Mouse (Mus musculus): ENCODE measurements around the gene Mlh1. TPM values are rescaled to one million over a fixed set of nuclear protein-coding genes. Genes with fewer than 3 reads are reported as not detected.

Mlh1 gene
- polyA plus RNA-seq (2014; fragmentation: Nextera tagmentation; extraction: Ambion mirVana): 43.9 and 48.6 TPM in 2 replicates

DNA sequence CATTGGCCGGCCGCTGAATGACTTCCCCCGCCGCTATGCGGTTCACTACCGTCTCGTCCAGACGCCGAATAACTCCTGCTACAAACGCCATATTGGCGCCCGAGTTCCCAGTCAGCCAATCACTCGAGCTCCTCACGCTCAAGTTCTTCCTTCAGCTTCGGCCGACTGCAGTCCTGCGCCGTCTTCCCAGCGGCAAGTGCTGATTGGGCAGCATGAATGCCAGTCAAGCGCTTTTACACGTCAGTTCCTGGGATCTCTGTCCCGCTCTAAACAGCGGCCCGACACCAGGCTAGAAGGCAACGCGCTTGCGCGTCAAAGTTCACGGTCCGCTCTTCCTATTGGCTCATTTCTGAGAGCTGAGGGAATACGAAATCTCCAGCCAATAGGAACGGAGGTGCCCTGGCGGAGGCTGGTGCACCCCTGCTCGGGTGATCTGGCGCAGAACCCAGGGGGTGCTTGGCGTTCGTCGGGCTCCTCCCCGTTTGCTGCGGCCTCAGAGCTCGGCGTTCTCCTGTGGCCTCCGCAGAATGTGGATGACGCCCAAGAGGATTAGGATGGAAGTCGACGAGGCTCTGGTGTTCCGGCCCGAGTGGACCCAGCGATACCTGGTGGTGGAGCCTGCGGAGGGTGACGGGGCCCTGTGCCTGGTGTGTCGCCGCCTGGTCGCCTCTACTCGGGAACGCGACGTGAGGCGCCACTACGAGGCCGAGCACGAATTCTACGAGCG lies at the start of gene Mlh1, which contains the start of gene Epm2aip1:
Gene Mlh1 (minus strand): TSS at position 358 of the 727 bp plus-strand sequence.
Gene Epm2aip1 (plus strand): TSS at position 496 of the 727 bp plus-strand sequence.
- Histone ChIP-seq H3K9me3 (ENCODE audit: control insufficient read depth, low read length) (no peaks in the 10 kb centered on the region), H3K4me3 (ENCODE audit: low read depth, low read length) (peak within 1 kb of the TSS; percentile 85), H3K9ac (ENCODE audit: low read length) (peak within 1 kb of the TSS; percentile 87), H3K36me3 (ENCODE audit: control insufficient read depth, insufficient read depth, low read length) (no peaks in the 10 kb centered on the region), H3K27me3 (ENCODE audit: control insufficient read depth, insufficient read depth, low read length) (no peaks in the 10 kb centered on the region), H3K27ac (ENCODE audit: low read depth, low read length) (peak within 1 kb of the TSS; percentile 89), H3K4me2 (ENCODE audit: low read depth) (peak within 1 kb of the TSS; percentile 89), H3K4me1 (ENCODE audit: control insufficient read depth, insufficient read depth, low read length) (peaks cover 23% of the 10 kb centered on the region)
- peak; percentile 99 for ATAC-seq (ENCODE audit: insufficient read depth, low FRiP score, low TSS enrichment)
- under 1% methylated on average over 64 of the region's 64 CpGs for WGBS
- peak; percentile 98 for DNase-seq (ENCODE audit: low spot score)

DNA sequence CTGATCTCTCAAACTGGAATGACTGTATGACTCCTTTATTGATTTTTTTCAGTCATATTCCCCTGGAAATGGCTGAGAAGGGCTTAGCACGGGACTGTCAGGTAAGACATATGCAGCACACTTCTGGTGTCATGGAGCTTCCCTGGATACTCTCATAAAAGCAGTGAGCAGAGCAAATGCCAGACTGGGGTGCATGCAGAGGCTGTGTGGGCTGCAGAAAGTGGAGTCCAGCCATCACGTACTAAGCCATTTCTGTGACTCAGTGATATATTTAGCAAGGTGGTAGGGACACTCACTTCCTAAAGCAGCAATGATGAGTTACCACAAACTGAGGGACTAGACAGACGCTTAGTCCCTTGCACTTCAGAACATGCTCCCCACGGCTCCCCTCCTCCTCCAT lies 49.3 kb upstream of the Mlh1 start:
- 72% methylated on average over 4 of the region's 4 CpGs for WGBS
- Histone ChIP-seq H3K4me1 (ENCODE audit: control insufficient read depth, insufficient read depth, low read length) (no peaks in the 10 kb centered on the region), H3K9me3 (ENCODE audit: control insufficient read depth, low read length) (no peaks in the 10 kb centered on the region), H3K9ac (ENCODE audit: low read length) (no peak overlapping the region), H3K36me3 (ENCODE audit: control insufficient read depth, insufficient read depth, low read length) (no peaks in the 10 kb centered on the region), H3K4me2 (ENCODE audit: low read depth) (no peak overlapping the region), H3K27ac (ENCODE audit: low read depth, low read length) (no peak overlapping the region), H3K4me3 (ENCODE audit: low read depth, low read length) (no peak overlapping the region), H3K27me3 (ENCODE audit: control insufficient read depth, insufficient read depth, low read length) (no peaks in the 10 kb centered on the region)
- no peak for DNase-seq (ENCODE audit: low spot score)
- ATAC-seq (ENCODE audit: insufficient read depth, low FRiP score, low TSS enrichment): no peak

- peaks cover 38% of the 10 kb centered on the region for H3K27me3 ChIP-seq (ENCODE audit: control insufficient read depth, insufficient read depth, low read length)
- DNase-seq (ENCODE audit: low spot score): peak; percentile 47
- WGBS: 39% methylated on average over 5 of the region's 5 CpGs
Measured at GRCm38 (mm10) chr9:111314219-111314618, 42.6 kb upstream of the Mlh1 start.

GRCm38 (mm10) chr9:111313793-111314192 lies 42.2 kb upstream of the Mlh1 start:
- no peak for ATAC-seq (ENCODE audit: insufficient read depth, low FRiP score, low TSS enrichment)
- Histone ChIP-seq H3K36me3 (ENCODE audit: control insufficient read depth, insufficient read depth, low read length) (no peaks in the 10 kb centered on the region), H3K9ac (ENCODE audit: low read length) (no peak overlapping the region), H3K4me2 (ENCODE audit: low read depth) (no peak overlapping the region), H3K27me3 (ENCODE audit: control insufficient read depth, insufficient read depth, low read length) (peaks cover 38% of the 10 kb centered on the region), H3K27ac (ENCODE audit: low read depth, low read length) (no peak overlapping the region), H3K4me1 (ENCODE audit: control insufficient read depth, insufficient read depth, low read length) (peaks cover 8% of the 10 kb centered on the region; the same call in 1 of the 2 replicates), H3K9me3 (ENCODE audit: control insufficient read depth, low read length) (no peaks in the 10 kb centered on the region), H3K4me3 (ENCODE audit: low read depth, low read length) (no peak overlapping the region)
- WGBS: 18% methylated on average over 5 of the region's 5 CpGs
- DNase-seq (ENCODE audit: low spot score): no peak

More at GRCm38 (mm10) chr9:111314219-111314618, 42.6 kb upstream of the Mlh1 start:
- peaks cover 8% of the 10 kb centered on the region; the same call in 1 of the 2 replicates for H3K4me1 ChIP-seq (ENCODE audit: control insufficient read depth, insufficient read depth, low read length)
- no peaks in the 10 kb centered on the region for H3K9me3 ChIP-seq (ENCODE audit: control insufficient read depth, low read length)
- H3K4me3 ChIP-seq (ENCODE audit: low read depth, low read length): no peak overlapping the region
- no peaks in the 10 kb centered on the region for H3K36me3 ChIP-seq (ENCODE audit: control insufficient read depth, insufficient read depth, low read length)
- H3K4me2 ChIP-seq (ENCODE audit: low read depth): no peak overlapping the region
- ATAC-seq (ENCODE audit: insufficient read depth, low FRiP score, low TSS enrichment): no peak
- H3K9ac ChIP-seq (ENCODE audit: low read length): no peak overlapping the region
- H3K27ac ChIP-seq (ENCODE audit: low read depth, low read length): no peak overlapping the region

DNA sequence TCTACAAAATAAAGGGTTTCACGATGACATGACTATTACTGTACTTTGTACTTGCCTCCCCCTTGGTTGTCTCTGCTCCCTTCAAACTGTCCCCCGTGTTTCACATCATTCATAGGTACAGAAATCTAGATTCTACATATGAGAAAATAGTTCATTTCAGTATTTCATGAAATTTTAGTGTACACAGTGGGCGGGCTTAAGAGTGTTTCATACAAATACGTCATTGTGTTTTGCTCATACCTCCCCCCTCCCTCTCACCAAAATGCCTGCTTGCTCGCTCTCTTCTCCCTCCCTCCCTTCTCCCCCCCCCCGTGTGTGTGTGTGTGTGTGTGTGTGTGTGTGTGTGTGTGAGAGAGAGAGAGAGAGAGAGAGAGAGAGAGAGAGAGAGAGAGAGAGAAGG lies 41.7 kb upstream of the Mlh1 start:
- no peak overlapping the region for H3K4me3 ChIP-seq (ENCODE audit: low read depth, low read length)
- 14% methylated on average over 5 of the region's 6 CpGs for WGBS
- no peak overlapping the region for H3K27ac ChIP-seq (ENCODE audit: low read depth, low read length)
- DNase-seq (ENCODE audit: low spot score) (no peak), ATAC-seq (ENCODE audit: insufficient read depth, low FRiP score, low TSS enrichment) (no peak)
- no peaks in the 10 kb centered on the region for H3K9me3 ChIP-seq (ENCODE audit: control insufficient read depth, low read length)
- H3K4me1 ChIP-seq (ENCODE audit: control insufficient read depth, insufficient read depth, low read length): peaks cover 8% of the 10 kb centered on the region; the same call in 1 of the 2 replicates
- peaks cover 38% of the 10 kb centered on the region for H3K27me3 ChIP-seq (ENCODE audit: control insufficient read depth, insufficient read depth, low read length)
- H3K9ac ChIP-seq (ENCODE audit: low read length): no peak overlapping the region
- H3K36me3 ChIP-seq (ENCODE audit: control insufficient read depth, insufficient read depth, low read length): no peaks in the 10 kb centered on the region
- H3K4me2 ChIP-seq (ENCODE audit: low read depth): no peak overlapping the region

DNA sequence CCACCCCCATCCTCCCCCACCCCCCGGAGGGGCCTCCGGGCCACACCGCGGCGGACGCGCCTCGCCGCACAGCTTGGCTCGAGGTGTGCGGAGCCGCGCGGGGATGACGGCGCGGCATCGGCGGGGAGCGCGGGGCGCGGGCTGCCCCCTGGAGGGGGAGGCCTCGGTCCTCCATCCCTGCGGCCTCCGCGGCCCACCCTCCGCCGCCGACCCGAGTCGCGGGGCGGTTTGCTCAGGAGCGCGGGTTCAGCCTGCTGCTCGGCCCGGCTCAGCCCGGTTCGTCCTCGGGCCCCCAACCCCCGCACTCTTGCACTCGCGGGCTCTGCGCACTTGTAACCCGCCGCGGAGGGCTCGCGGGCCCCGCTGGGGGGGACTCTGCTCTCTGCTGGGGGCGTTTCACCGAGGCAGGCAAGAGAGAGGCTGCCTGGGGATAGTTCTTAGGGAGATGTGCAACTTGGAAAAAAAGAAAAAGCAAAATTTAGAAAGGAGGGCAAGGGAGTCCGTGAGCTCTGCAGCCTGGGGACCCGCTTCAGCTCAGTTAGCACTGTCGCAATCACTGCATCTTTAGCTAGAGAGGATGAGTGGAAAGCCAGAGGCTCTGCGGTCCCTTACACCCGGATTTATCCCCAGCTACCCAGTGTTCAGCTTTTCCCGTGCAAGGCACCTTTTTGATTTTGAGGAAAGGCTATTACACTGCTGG lies 41.0 kb upstream of the Mlh1 start:
- Histone ChIP-seq H3K27ac (ENCODE audit: low read depth, low read length) (no peak overlapping the region), H3K9me3 (ENCODE audit: control insufficient read depth, low read length) (no peaks in the 10 kb centered on the region), H3K4me3 (ENCODE audit: low read depth, low read length) (peak overlapping the region; percentile 49), H3K4me1 (ENCODE audit: control insufficient read depth, insufficient read depth, low read length) (peaks cover 8% of the 10 kb centered on the region; the same call in 1 of the 2 replicates), H3K4me2 (ENCODE audit: low read depth) (peak overlapping the region; percentile 83), H3K36me3 (ENCODE audit: control insufficient read depth, insufficient read depth, low read length) (no peaks in the 10 kb centered on the region), H3K27me3 (ENCODE audit: control insufficient read depth, insufficient read depth, low read length) (peaks cover 38% of the 10 kb centered on the region), H3K9ac (ENCODE audit: low read length) (peak overlapping the region; percentile 49)
- under 1% methylated on average over 38 of the region's 59 CpGs for WGBS
- peak; percentile 38 for DNase-seq (ENCODE audit: low spot score)
- peak; percentile 64; the same call in 1 of the 2 replicates for ATAC-seq (ENCODE audit: insufficient read depth, low FRiP score, low TSS enrichment)

DNA sequence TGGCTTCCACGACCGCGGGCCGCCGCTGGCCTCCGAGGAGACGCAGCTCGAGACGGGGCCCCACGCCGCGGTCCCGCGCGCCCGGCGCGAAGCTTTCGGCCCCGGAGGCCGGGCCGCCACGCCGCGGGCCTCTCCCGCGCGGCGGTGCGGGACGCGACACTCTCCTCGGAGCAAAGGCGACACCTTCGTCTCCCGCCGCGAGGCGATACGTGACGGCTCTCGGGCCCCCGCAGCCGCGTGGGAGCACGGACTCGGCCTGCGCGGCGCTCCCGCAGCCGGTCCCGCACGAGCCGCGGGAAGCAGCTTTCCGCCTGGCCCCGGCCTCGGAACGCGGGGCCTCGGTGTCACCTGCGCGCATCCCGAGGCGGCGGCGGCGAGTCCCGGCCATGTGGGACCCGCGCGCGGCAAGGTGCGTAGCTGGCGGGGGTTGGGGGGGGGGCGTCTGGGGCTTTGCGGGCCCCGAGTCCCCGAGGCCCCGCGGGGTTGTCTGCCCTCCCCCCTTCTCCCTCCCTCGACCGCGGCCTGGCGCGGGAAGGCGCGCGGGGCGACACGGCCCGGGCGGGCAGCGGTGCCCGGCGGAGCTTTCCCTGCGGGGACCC lies 40.4 kb upstream of the Mlh1 start:
- H3K4me2 ChIP-seq (ENCODE audit: low read depth): peak overlapping the region; percentile 83
- H3K4me1 ChIP-seq (ENCODE audit: control insufficient read depth, insufficient read depth, low read length): peaks cover 8% of the 10 kb centered on the region; the same call in 1 of the 2 replicates
- no peak overlapping the region for H3K27ac ChIP-seq (ENCODE audit: low read depth, low read length)
- DNase-seq (ENCODE audit: low spot score) (peak; percentile 20), ATAC-seq (ENCODE audit: insufficient read depth, low FRiP score, low TSS enrichment) (0 out of 2 replicates have a peak, but pooled peaks have one; percentile 15)
- H3K36me3 ChIP-seq (ENCODE audit: control insufficient read depth, insufficient read depth, low read length): no peaks in the 10 kb centered on the region
- WGBS: under 1% methylated on average over 24 of the region's 98 CpGs
- H3K27me3 ChIP-seq (ENCODE audit: control insufficient read depth, insufficient read depth, low read length): peaks cover 38% of the 10 kb centered on the region
- H3K9ac ChIP-seq (ENCODE audit: low read length): peak overlapping the region; percentile 49
- peak overlapping the region; percentile 49 for H3K4me3 ChIP-seq (ENCODE audit: low read depth, low read length)
- H3K9me3 ChIP-seq (ENCODE audit: control insufficient read depth, low read length): no peaks in the 10 kb centered on the region

- DNase-seq (ENCODE audit: low spot score): peak; percentile 54
- Histone ChIP-seq H3K9me3 (ENCODE audit: control insufficient read depth, low read length) (no peaks in the 10 kb centered on the region), H3K36me3 (ENCODE audit: control insufficient read depth, insufficient read depth, low read length) (no peaks in the 10 kb centered on the region), H3K4me2 (ENCODE audit: low read depth) (peak within 1 kb of the TSS; percentile 83), H3K27me3 (ENCODE audit: control insufficient read depth, insufficient read depth, low read length) (peaks cover 38% of the 10 kb centered on the region), H3K27ac (ENCODE audit: low read depth, low read length) (no peak within 1 kb of the TSS), H3K4me3 (ENCODE audit: low read depth, low read length) (peak within 1 kb of the TSS; percentile 49), H3K4me1 (ENCODE audit: control insufficient read depth, insufficient read depth, low read length) (peaks cover 8% of the 10 kb centered on the region; the same call in 1 of the 2 replicates), H3K9ac (ENCODE audit: low read length) (peak within 1 kb of the TSS; percentile 49)
- 11% methylated on average over 69 of the region's 72 CpGs for WGBS
- ATAC-seq (ENCODE audit: insufficient read depth, low FRiP score, low TSS enrichment): peak; percentile 62; the same call in 1 of the 2 replicates
Measured at GRCm38 (mm10) chr9:111311031-111311842, 39.6 kb upstream of the Mlh1 start, which contains the start of gene Trank1. Trank1 (plus strand) TSS chr9:111311739.
